Comparison of ENCODE assay signal across 13 mouse cellular contexts in the genomic region with DNA sequence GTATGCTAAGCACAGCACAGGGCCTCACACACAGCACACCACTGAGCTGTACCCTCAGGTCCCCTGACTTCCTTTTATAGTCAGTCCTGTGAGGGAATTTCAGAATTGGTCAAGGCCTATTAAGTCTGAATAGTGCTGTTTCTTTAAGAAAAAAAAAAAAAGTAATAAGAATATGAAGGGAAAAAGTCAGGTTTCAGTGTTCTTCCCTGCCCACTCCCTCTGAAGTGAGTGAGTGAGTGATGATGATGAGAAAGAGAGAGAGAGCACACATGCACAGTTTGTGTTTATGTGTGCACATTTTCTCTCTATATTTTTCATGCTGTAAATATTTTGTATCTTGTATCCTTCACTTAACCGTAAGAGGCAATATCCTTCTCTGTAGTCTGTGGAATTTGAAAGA. TPM values are rescaled to one million over a fixed set of nuclear protein-coding genes. Genes with fewer than 3 reads are reported as not detected.
DNase-seq lines count a peak whose midpoint lies in the region; ATAC-seq and TF ChIP-seq lines count a peak whose summit lies in the region.
"Had no signal": no experiment of that assay in that cellular context is flagged by ENCODE, and none has a peak within 500 bp of the region (broad histone marks: within the 10 kb centered on the region; RNA-seq: fewer than 3 reads in every experiment).

No protein-coding gene starts in this region.

- no peaks in the 10 kb centered on the region for H3K9me3 ChIP-seq in heart, embryonic 15.5 days (replicated peaks)
- H3K9me3 ChIP-seq in lung, embryonic 15.5 days, result no peaks in the 10 kb centered on the region
- H3K9me3 ChIP-seq in stomach, embryonic 16.5 days (replicated peaks; ENCODE audit: control insufficient read depth, low read length), result no peaks in the 10 kb centered on the region
- no peaks in the 10 kb centered on the region for H3K9me3 ChIP-seq in hindbrain, embryonic 11.5 days (ENCODE audit: control insufficient read depth, low read length)

- H3K4me3 ChIP-seq in heart, embryonic 15.5 days, result no peak overlapping the region
- no peak overlapping the region for H3K4me3 ChIP-seq in lung, embryonic 15.5 days
- no peak overlapping the region for H3K4me3 ChIP-seq in embryonic fibroblast, embryonic 13.5 days (ENCODE audit: insufficient read depth, low read length)
- no peak overlapping the region for H3K4me3 ChIP-seq in stomach, embryonic 16.5 days (replicated peaks; ENCODE audit: low read length)
- no peak overlapping the region for H3K4me3 ChIP-seq in hindbrain, embryonic 11.5 days (ENCODE audit: low read depth, low read length)

- peaks cover 11% of the 10 kb centered on the region for H3K4me1 ChIP-seq in heart, embryonic 15.5 days (replicated peaks)
- peaks cover 22% of the 10 kb centered on the region for H3K4me1 ChIP-seq in lung, embryonic 15.5 days
- H3K4me1 ChIP-seq in embryonic fibroblast, embryonic 13.5 days (ENCODE audit: control insufficient read depth, insufficient read depth, low read length), result peaks cover 36% of the 10 kb centered on the region
- peaks cover 19% of the 10 kb centered on the region for H3K4me1 ChIP-seq in stomach, embryonic 16.5 days (ENCODE audit: control insufficient read depth, insufficient read depth, low read length)
- no peaks in the 10 kb centered on the region for H3K4me1 ChIP-seq in hindbrain, embryonic 11.5 days (replicated peaks; ENCODE audit: control insufficient read depth, insufficient read depth, low read length)

- ATAC-seq in heart, embryonic 15.5 days (replicated peaks; ENCODE audit: insufficient number of reproducible peaks, insufficient read depth, low FRiP score, low read depth), result no peak
- no peak for ATAC-seq in lung, embryonic 15.5 days (ENCODE audit: borderline replicate concordance, extremely low read depth, low FRiP score, low TSS enrichment)
- ATAC-seq in stomach, embryonic 16.5 days (ENCODE audit: insufficient read depth, low FRiP score), result no peak
- ATAC-seq in hindbrain, embryonic 11.5 days (ENCODE audit: low FRiP score), result no peak
- ATAC-seq: CD4-positive, CD25-positive, alpha-beta regulatory T cell, adult 4 months; forebrain, postnatal 0 days had no signal

- peak overlapping the region; percentile 15; the same call in 1 of the 2 replicates for H3K9ac ChIP-seq in heart, embryonic 15.5 days
- H3K9ac ChIP-seq in lung, embryonic 15.5 days, result no peak overlapping the region
- H3K9ac ChIP-seq in stomach, embryonic 16.5 days (ENCODE audit: low read length), result no peak overlapping the region
- H3K9ac ChIP-seq in hindbrain, embryonic 11.5 days (ENCODE audit: low read depth, low read length), result no peak overlapping the region
- H3K9ac ChIP-seq: forebrain, postnatal 0 days had no signal

- TF ChIP-seq CTCF in embryonic fibroblast, embryonic 13.5 days (IDR thresholded peaks at IDR 0.05; ENCODE audit: borderline replicate concordance, insufficient read depth, low read length), result no peak

- H3K27me3 ChIP-seq in heart, embryonic 15.5 days, result no peaks in the 10 kb centered on the region
- H3K27me3 ChIP-seq in lung, embryonic 15.5 days, result no peaks in the 10 kb centered on the region
- no peaks in the 10 kb centered on the region for H3K27me3 ChIP-seq in stomach, embryonic 16.5 days (ENCODE audit: control insufficient read depth, insufficient read depth, low read length)
- H3K27me3 ChIP-seq in hindbrain, embryonic 11.5 days (ENCODE audit: control insufficient read depth, insufficient read depth, low read length), result no peaks in the 10 kb centered on the region

- peak overlapping the region; percentile 61 for H3K27ac ChIP-seq in heart, embryonic 15.5 days
- H3K27ac ChIP-seq in lung, embryonic 15.5 days, result peak overlapping the region; percentile 71
- H3K27ac ChIP-seq in embryonic fibroblast, embryonic 13.5 days (ENCODE audit: insufficient read depth, low read length), result peak overlapping the region; percentile 87
- peak overlapping the region; percentile 92 for H3K27ac ChIP-seq in stomach, embryonic 16.5 days (ENCODE audit: low read length)
- H3K27ac ChIP-seq in hindbrain, embryonic 11.5 days (ENCODE audit: low read depth, low read length), result no peak overlapping the region

- 24% methylated on average over 1 of the region's 1 CpGs for WGBS in heart, embryonic 15.5 days
- 28% methylated on average over 1 of the region's 1 CpGs for WGBS in lung, embryonic 15.5 days
- 13% methylated on average over 1 of the region's 1 CpGs for WGBS in stomach, embryonic 16.5 days
- WGBS in hindbrain, embryonic 11.5 days, result 85% methylated on average over 1 of the region's 1 CpGs

- intact Hi-C loops in heart, postnatal 36 days (cut with DNase I), result no loop called here

- H3K4me2 ChIP-seq in heart, embryonic 15.5 days, result 0 out of 2 replicates have a peak overlapping the region, but pooled peaks have one; percentile 16
- H3K4me2 ChIP-seq in lung, embryonic 15.5 days, result no peak overlapping the region
- H3K4me2 ChIP-seq in stomach, embryonic 16.5 days (ENCODE audit: low read depth, low read length), result 0 out of 2 replicates have a peak overlapping the region, but pooled peaks have one; percentile 21
- no peak overlapping the region for H3K4me2 ChIP-seq in hindbrain, embryonic 11.5 days (replicated peaks; ENCODE audit: low read depth, low read length)

- no peak for DNase-seq in heart, postnatal 36 days
- DNase-seq in lung, adult 18-20 months, result no peak
- DNase-seq in hindbrain, embryonic 11.5 days (ENCODE audit: low spot score), result no peak
- DNase-seq: adrenal gland, postnatal 25 days; cerebellum, adult 11-12 months; forebrain, postnatal 0 days; lung, adult 2 months; thymus, adult 2 months had no signal

- peak; percentile 22; the same call in 1 of the 2 replicates for TF ChIP-seq POLR2A in embryonic fibroblast, embryonic 13.5 days (IDR thresholded peaks at IDR 0.05; ENCODE audit: low read depth, low read length)

- no peaks in the 10 kb centered on the region for H3K36me3 ChIP-seq in heart, embryonic 15.5 days
- no peaks in the 10 kb centered on the region for H3K36me3 ChIP-seq in lung, embryonic 15.5 days
- H3K36me3 ChIP-seq in stomach, embryonic 16.5 days (ENCODE audit: control insufficient read depth, insufficient read depth, low read length), result no peaks in the 10 kb centered on the region
- H3K36me3 ChIP-seq in hindbrain, embryonic 11.5 days (ENCODE audit: control insufficient read depth, insufficient read depth, low read length), result no peaks in the 10 kb centered on the region

RNA-seq across cellular contexts. Expression of a gene that starts 11.0 kb away (rescaled TPM):
- polyA plus RNA-seq in heart, embryonic 15.5 days (2015; fragmentation: Nextera tagmentation; extraction: Ambion mirVana), result 2.8 and 5.6 TPM in 2 replicates
- 10 to 100 TPM; 23.5 to 24.5 TPM for total RNA-seq in heart, postnatal 36 days (2021)
- polyA plus RNA-seq in lung, embryonic 15.5 days (2015; fragmentation: Nextera tagmentation; extraction: Ambion mirVana), result 10.7 and 11.4 TPM in 2 replicates
- 78.6 and 141 TPM in 2 replicates for polyA plus RNA-seq in embryonic fibroblast, embryonic 13.5 days (2011; ENCODE audit: insufficient read length, low read depth, missing spikeins)
- polyA plus RNA-seq in stomach, embryonic 16.5 days (2015; fragmentation: Nextera tagmentation; extraction: Ambion mirVana), result 13.6 and 14.3 TPM in 2 replicates
- polyA plus RNA-seq in hindbrain, embryonic 11.5 days (2014; fragmentation: Nextera tagmentation; extraction: Ambion mirVana), result 6.1 TPM in 2 replicates

RNA-seq across cellular contexts. Expression of a gene that starts 55.2 kb away (rescaled TPM):
- polyA plus RNA-seq in heart, embryonic 15.5 days (2015; fragmentation: Nextera tagmentation; extraction: Ambion mirVana), result 107 and 113 TPM in 2 replicates
- 10 to 100 TPM; 58.7 to 69.8 TPM for total RNA-seq in heart, postnatal 36 days (2021)
- polyA plus RNA-seq in lung, embryonic 15.5 days (2015; fragmentation: Nextera tagmentation; extraction: Ambion mirVana), result 154 and 164 TPM in 2 replicates
- polyA plus RNA-seq in embryonic fibroblast, embryonic 13.5 days (2011; ENCODE audit: insufficient read length, low read depth, missing spikeins), result 72.4 and 75.4 TPM in 2 replicates
- 153 and 154 TPM in 2 replicates for polyA plus RNA-seq in stomach, embryonic 16.5 days (2015; fragmentation: Nextera tagmentation; extraction: Ambion mirVana)
- polyA plus RNA-seq in hindbrain, embryonic 11.5 days (2014; fragmentation: Nextera tagmentation; extraction: Ambion mirVana), result 181 and 187 TPM in 2 replicates

Comparison
In these comparisons a context has a peak if more than half of its experiments do, and no peak if none do; other contexts are left out.
1. H3K4me2 ChIP-seq: peak in heart, embryonic 15.5 days (single experiment) and stomach, embryonic 16.5 days (single experiment); none in lung, embryonic 15.5 days (single experiment) and hindbrain, embryonic 11.5 days (single experiment).